Mouse (Mus musculus): ENCODE results near the gene Cpn1.
A peak's percentile ranks its signal among the peaks of the same experiment; 100 is the strongest.

Cpn1 gene

GRCm38 (mm10) chr19:43938355-43938754 is 48.0 kb downstream of the Cpn1 start:
- DNase-seq = no peak

GRCm38 (mm10) chr19:43930926-43931325 is 55.4 kb downstream of the Cpn1 start:
- DNase-seq = no peak

- DNase-seq = no peak
Measured at GRCm38 (mm10) chr19:43930366-43930765, 56.0 kb downstream of the Cpn1 start.

DNA sequence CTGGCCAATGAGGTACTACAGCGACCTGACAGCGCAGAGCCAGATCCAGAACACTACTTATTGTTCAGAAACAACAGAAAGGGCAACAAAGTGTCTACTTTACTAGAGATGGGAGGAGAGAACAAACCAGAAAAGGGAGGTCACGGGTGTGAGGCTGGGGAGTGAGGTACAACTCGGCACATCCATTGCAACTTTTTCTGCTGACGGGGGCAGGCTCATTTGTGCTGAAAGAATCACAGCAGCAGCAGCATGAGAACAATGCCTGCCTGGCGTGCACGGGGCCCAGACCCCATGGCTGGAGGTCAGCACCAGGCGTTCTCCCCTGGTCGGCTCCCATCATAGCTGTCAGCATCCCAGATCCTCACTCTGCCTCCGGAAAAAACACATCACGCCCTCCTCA is 56.5 kb downstream of the Cpn1 start:
- DNase-seq = no peak

GRCm38 (mm10) chr19:43927967-43928366 is 58.4 kb downstream of the Cpn1 start:
- no peak for DNase-seq

DNA sequence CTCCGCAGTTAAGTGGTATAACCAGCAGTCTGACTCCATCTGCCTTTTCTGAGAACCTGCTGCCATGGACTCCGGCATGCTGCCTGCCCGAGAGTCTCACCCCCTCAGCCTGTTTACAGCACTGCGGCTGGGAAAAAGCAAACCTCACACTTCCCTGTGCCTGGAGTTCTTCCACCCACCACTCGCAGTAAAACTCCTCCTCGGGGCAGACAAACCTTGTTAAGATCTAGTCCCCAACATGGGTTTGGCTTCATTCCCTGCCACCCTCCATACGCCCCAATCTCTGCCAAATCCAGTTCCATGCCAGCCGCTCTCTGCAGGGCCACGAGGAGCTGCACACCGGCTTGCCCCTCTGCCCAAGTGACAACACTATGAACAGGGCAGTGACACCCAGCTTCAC is 59.3 kb downstream of the Cpn1 start:
- DNase-seq = peak; percentile 61

DNA sequence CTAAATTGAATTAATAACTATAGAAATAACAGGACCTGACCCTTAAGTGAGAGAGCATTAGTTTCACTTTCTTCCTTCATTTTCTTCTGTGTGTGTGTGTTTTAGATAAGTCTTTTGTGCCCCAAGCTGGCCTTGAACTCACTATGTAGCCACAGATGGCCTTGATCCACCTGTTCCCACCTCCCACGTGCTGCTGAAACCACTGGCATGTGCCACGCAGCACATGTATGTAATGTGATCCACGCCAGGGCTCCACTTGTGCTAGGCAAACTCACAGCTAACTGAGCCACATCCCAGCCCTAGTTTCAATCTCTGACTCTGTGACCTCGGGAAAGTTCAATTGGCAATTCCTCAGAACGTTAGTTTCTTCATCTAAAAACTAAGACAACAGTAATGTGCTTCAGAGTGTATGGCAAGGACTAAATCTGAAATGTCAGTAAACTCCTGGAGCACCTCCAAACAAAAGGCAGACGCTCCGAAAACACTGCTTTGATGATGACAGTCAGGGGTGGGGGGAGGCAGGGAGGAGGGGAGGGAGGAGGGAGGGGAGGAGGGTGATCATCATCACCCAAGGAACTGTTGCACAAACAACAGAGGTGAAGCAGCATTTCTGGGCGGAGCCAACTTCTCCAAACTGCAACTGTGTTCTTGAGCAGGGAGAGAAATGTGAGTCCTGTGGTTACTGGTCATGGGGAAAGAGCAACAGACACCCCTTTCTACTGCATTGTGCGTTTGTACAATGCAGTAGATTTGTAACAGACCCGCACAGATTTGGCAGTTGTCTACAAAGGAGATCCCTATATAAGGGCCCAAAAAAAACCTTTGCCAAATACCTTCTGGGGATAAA is 60.0 kb downstream of the Cpn1 start:
- no peak for DNase-seq

GRCm38 (mm10) chr19:43924361-43924760 is 62.0 kb downstream of the Cpn1 start:
- no peak for DNase-seq

DNA sequence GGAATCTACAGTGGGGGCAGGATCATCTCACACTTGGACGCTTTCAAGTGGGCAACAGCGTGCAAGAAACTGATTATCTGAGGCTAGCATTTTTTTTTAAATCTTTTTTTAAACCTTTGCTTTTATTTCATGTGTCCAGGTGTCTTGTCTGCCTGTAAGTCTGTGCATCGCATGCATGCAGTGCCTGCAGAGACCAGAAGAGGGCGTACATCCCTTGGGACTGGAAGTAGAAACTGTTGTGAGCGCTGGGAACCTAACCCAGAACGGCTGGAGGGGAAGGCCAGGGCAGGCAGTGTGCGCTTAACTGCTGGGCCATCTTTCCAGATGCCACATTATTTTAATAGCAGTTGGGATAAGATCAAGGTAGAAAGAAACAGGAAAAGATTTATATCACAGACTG is 63.4 kb downstream of the Cpn1 start:
- DNase-seq = no peak

DNA sequence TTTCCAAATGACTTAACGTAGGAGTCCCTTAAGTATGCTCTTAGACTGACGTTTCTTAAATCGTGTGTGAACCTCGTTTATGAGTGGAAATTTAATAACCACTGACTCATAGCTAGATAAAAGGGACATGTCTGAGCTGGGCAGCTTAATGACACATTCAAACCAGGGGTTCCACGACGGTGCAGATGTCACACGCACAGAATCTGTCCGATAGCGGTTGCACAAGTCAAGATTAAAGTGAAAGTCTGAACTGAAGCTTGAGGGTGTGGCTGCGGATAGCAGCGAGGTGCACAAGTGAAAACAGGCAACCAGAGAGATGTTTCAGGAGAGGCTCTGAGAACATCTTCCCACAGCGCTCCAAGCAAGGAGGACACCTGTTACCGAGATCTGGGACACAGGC is 64.9 kb downstream of the Cpn1 start:
- no peak for DNase-seq

DNA sequence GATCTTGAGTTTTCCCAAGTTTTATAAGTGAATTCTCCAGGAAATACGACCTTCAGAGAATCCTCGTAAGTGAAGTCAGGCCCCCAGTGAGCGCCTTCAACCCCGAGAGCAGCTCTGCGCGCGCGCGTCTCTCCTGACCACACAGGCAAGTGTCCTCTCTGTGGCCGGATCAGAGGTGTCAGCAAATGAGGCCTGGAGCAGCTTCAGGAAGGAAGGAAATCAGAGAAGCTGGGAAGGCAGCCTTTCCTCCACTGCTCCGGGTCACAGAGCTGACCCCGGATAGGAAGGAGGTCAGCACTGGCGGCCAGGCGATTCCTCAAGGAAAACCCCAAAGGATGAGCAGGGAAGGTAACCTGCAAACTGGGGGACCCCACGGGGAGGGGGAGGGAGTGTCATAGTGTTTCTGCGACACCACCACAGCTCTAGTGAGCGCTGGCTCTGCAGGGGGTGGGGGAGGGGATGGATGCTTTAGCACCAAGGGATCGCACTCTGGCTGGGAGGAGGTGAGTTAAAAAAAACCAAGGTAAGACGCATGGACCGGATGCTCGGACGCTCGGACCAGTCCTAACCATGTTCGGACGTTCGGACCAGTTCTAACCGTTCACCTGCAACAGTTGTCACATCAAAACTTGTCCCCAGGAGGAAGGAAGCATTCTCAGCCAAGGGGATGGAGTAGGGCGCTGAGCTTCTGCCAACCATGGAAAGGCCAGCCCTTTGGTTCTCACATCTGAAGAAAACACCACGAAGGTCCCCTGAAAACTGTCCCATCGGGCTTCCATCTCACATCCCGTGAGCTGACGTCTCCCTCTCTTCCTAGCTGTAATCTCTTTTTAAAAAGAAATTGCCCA is 65.7 kb downstream of the Cpn1 start:
- no peak for DNase-seq

DNA sequence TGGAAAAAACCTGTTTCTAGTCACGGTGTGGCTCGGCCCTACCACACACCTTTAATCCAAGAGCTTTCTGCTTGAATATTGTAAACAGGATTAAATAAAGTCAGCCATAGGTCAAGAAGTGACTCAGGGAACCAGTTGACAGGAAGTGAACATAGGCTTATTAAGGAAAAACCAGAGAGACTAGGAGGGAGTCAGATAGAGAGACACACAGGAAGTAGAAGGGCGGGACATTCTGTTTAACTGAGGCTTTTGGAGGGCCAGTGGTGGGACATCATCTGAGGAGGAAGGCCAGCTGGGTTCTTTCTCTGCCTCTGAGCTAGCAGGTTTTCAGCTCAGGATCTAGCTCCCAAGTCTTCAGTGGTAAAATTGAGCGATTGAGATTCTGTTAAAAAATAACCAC is 66.5 kb downstream of the Cpn1 start:
- DNase-seq = no peak

GRCm38 (mm10) chr19:43918834-43919233 is 67.5 kb downstream of the Cpn1 start:
- no peak for DNase-seq

DNA sequence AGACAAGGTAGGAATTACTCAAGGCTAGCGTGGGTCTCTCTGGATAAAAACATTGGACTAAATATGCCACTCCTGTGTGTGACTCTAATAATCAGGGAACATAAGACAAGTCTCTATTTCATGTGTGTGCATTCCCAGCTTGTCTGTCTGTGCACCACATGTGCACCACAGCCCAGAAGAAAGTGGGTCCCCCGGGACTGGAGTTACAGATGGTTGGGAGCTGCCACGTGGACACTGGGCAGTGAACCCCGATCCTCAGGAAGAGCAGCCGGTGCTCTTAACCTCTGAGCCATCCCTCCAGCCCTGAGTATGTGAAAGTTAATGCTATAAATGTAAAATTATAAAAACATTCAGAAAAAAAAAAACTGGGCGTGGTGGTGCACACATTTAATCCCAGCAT is 68.6 kb downstream of the Cpn1 start:
- no peak for DNase-seq

DNA sequence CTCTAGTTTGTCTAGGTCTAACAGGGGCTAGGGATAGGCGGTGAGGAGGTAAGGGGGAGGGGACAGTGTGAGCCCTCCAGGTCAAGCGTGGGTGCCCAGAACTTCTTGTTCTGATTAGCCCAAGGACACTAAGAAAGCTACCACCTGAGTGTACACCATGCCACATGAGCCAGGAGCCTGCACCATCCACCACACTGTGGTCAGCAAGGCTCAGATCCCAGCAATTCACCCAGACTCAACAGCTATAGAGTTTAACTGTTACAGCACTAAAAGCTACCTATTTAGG is 69.0 kb downstream of the Cpn1 start:
- no peak for DNase-seq

GRCm38 (mm10) chr19:43916586-43917405 is 69.6 kb downstream of the Cpn1 start:
- DNase-seq = no peak

DNA sequence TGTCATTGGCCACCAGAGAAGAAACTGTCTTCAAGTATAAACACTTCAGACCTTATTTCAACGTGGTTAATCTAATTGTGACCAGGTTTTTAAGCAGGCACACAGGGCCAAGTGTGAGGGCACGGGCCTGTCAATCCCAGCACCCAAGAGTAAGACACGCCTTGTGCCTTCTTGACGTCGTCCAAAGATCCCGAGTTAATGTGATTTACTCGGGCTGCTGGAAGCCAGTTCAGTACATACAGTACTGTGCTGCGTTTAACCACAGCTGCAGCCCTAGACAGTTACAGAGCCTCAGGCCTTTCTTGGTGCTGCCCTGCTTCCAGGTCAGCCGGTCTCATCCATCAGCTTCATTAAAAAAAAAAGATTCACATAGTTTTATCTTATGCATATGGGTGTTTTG is 70.9 kb downstream of the Cpn1 start:
- DNase-seq = no peak

DNA sequence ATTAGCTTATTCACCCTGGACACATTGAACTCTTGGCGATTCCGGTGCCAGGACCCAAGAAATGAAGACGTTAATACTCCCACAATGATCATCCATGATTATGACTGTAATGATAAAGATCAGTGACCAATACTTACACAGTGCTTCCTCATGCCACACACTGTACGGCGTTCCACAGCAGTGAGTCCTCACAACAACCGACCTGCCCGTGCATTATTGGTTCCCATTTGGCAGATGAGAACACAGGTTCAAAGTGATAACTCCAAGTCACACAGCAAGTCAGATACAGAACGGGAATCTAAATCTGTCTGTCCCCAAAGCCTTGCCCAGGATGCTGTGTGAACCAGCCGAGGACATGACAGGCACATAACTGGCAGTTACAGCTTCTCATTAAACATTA is 71.4 kb downstream of the Cpn1 start:
- DNase-seq = no peak

DNA sequence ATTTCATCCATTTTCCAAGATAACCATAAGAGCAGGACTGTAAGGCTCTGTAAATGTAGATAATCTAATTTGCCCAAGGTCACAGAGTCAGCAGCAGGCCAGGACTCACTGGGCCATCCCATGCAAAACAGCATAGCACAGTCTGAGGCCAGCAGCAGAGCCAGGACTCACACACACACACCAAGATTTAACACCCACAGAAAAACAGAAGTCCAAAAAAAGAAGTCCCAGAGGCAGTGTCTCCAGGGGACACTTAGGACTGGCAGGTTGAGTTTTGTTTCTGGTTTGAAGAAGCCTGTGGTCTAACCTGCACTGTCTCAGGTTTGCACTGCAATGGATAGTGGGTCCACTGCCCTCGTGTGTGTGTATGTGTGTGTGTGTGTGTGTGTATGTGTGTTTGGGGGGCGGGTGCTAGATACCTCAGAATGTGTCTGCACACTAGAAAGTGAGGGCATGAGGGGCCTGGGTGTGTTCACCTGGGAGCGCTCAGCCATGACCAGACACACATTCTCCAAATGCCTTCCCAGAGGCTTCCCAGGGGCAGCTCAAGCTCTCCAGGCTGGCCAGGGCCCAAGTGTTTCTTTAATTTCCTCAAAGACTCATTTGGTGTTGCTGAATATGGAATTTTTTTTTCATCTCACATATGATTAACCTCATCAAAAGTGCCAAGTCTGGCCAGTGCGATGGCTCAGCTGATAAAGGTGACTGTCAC is 73.4 kb downstream of the Cpn1 start:
- DNase-seq = no peak

DNA sequence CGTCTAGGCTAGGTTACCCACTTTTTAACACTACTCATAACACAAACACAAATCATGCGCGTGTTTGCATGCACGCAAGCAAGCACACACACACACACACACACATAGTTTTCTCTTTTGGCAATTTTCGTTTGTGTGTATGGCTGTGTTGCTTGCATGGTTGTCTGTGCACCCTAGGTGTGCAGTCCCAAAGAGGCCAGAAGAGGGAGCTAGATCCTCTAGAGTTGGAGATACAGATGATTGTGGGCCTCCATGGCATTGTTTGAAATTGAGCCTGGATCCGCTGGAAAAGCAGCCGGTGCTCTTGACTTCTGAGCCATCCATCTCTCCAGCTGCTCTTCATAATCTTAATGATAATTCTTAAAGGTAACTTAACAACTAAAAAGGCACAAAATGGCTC is 79.9 kb downstream of the Cpn1 start:
- no peak for DNase-seq
